Comparison of ENCODE assay signal across 13 mouse cellular contexts in genomic region chr7:92048876-92049275, GRCm38 (mm10).
A peak's percentile ranks its signal among the peaks of the same experiment; 100 is the strongest.
DNase-seq lines count a peak whose midpoint lies in the region.
"Had no signal": no experiment of that assay in that cellular context is flagged by ENCODE, and none has a peak within 500 bp of the region (broad histone marks: within the 10 kb centered on the region; RNA-seq: fewer than 3 reads in every experiment).

No protein-coding gene starts in this region.

- peak; percentile 9 to 15 for DNase-seq in layer of hippocampus, adult 8-10 months (ENCODE audit: low spot score in 2 of 2)
- DNase-seq in layer of hippocampus, postnatal 10 days (ENCODE audit: low spot score in 2 of 2) = no peak
- DNase-seq in 3T3-L1 (ENCODE audit: low read depth, low spot score) (peak; percentile 8), MN1 (ENCODE audit: low spot score) (peak; percentile 54)
- DNase-seq in telencephalon, adult 2 months (ENCODE audit: low read depth, low spot score) = peak; percentile 58
- no peak for DNase-seq in embryo, embryonic 9.5 days (ENCODE audit: extremely low spot score)
- DNase-seq: adrenal gland, postnatal 14 days; B cell, adult 2 months; cerebellum, adult 18-20 months; cerebellum, adult 9-11 months; cerebellum, postnatal 36 days; gastrocnemius, postnatal 14 days; heart, postnatal 36 days had no signal

Comparison
In these comparisons a context has a peak if more than half of its experiments do, and no peak if none do; other contexts are left out.
1. DNase-seq: peak in layer of hippocampus, adult 8-10 months (2 of 2), 3T3-L1 (single experiment), MN1 (single experiment) and telencephalon, adult 2 months (single experiment); none in layer of hippocampus, postnatal 10 days (0 of 2) and embryo, embryonic 9.5 days (single experiment).